Mouse (Mus musculus): ENCODE measurements around the gene March6. TPM values are rescaled to one million over a fixed set of nuclear protein-coding genes. Genes with fewer than 3 reads are reported as not detected.

Gene March6
- polyA plus RNA-seq, 1 experiment, result 46.6 TPM

DNA sequence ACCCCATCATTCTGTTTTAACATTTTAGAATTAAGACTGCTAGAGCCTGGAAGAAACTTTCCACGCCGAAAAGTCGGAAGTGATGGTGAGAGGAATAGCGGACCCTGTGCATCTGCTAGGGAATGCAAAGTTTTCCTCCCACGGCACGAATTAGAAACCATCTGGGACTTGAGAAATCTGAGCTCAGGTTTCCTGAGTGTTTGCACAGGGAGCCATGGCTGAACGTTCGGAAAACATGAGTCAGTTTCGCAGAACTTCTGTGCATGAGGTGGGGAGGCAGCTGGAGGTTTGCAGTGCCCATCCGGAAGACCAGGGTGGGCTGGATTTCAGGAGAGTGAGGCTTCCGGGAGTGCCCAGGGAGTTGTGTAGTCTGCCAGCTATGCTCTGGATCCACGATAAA, 102.3 kb downstream of the March6 start:
- Histone ChIP-seq H3K27me3 (replicated peaks; ENCODE audit: control insufficient read depth, insufficient read depth, low read length) (no peaks in the 10 kb centered on the region), H3K4me3 (ENCODE audit: insufficient read depth, low read depth, low read length) (no peak overlapping the region), H3K36me3 (ENCODE audit: control insufficient read depth, insufficient read depth, low read length) (no peaks in the 10 kb centered on the region), H3K27ac (ENCODE audit: insufficient read depth, low read depth, low read length) (no peak overlapping the region), H3K4me1 (ENCODE audit: control insufficient read depth, insufficient read depth, low read length) (peaks cover 2% of the 10 kb centered on the region; the same call in 1 of the 2 replicates)
- DNase-seq, result no peak
- TF ChIP-seq POLR2A (IDR thresholded peaks at IDR 0.05; ENCODE audit: low read depth, low read length) (no peak), CTCF (conservative IDR thresholded peaks at IDR 0.05; ENCODE audit: insufficient read depth, insufficient read length, low read depth, low read length) (no peak)
- 60% methylated on average over 12 of the region's 12 CpGs for WGBS

GRCm38 (mm10) chr15:31427390-31427789, 103.5 kb downstream of the March6 start:
- Histone ChIP-seq H3K4me1 (ENCODE audit: control insufficient read depth, insufficient read depth, low read length) (no peaks in the 10 kb centered on the region), H3K4me3 (ENCODE audit: insufficient read depth, low read depth, low read length) (no peak overlapping the region), H3K27me3 (replicated peaks; ENCODE audit: control insufficient read depth, insufficient read depth, low read length) (no peaks in the 10 kb centered on the region), H3K27ac (ENCODE audit: insufficient read depth, low read depth, low read length) (no peak overlapping the region), H3K36me3 (ENCODE audit: control insufficient read depth, insufficient read depth, low read length) (no peaks in the 10 kb centered on the region)
- no peak for DNase-seq
- no peak for TF ChIP-seq POLR2A (IDR thresholded peaks at IDR 0.05; ENCODE audit: low read depth, low read length)
- TF ChIP-seq CTCF (conservative IDR thresholded peaks at IDR 0.05; ENCODE audit: insufficient read depth, insufficient read length, low read depth, low read length), result peak; percentile 47
- 65% methylated on average over 3 of the region's 3 CpGs for WGBS

DNA sequence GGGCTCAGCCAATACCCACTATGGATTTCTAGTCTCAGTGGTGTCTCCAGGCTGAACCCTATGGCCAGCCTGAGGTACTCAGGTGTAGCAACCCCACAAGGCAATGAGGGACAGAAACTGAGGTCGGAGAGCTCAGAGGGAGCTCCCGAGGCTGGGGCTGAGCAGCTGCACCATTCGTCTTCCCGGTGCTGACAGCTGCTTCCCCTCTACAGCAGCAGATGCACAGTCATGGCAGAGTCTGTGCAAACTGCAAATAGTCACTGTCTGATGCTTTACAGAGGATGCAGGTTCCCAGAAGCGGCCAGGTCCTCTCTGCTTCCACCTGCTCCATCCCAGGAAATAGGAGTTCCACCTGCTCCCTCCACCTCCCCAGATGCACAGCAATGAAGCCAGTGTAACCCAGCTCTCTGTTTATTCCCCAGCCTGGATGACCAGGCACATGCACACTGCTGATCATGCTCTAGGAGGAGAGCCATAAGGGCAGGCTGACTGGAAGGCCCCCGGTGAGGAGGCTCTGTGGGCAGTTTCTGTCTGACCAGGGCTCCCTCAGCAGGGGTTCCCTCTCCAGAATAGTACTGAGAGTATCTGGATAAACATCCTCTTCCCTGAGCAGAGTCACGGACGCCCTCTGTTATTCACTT, 104.7 kb downstream of the March6 start:
- Histone ChIP-seq H3K4me1 (ENCODE audit: control insufficient read depth, insufficient read depth, low read length) (no peaks in the 10 kb centered on the region), H3K27ac (ENCODE audit: insufficient read depth, low read depth, low read length) (no peak overlapping the region), H3K36me3 (ENCODE audit: control insufficient read depth, insufficient read depth, low read length) (no peaks in the 10 kb centered on the region), H3K27me3 (replicated peaks; ENCODE audit: control insufficient read depth, insufficient read depth, low read length) (no peaks in the 10 kb centered on the region), H3K4me3 (ENCODE audit: insufficient read depth, low read depth, low read length) (no peak overlapping the region)
- 37% methylated on average over 8 of the region's 8 CpGs for WGBS
- TF ChIP-seq CTCF (conservative IDR thresholded peaks at IDR 0.05; ENCODE audit: insufficient read depth, insufficient read length, low read depth, low read length) (no peak), POLR2A (IDR thresholded peaks at IDR 0.05; ENCODE audit: low read depth, low read length) (no peak)
- DNase-seq, result no peak

- no peak overlapping the region for H3K27ac ChIP-seq (ENCODE audit: insufficient read depth, low read depth, low read length)
- TF ChIP-seq POLR2A (IDR thresholded peaks at IDR 0.05; ENCODE audit: low read depth, low read length) (no peak), CTCF (conservative IDR thresholded peaks at IDR 0.05; ENCODE audit: insufficient read depth, insufficient read length, low read depth, low read length) (no peak)
- no peaks in the 10 kb centered on the region for H3K4me1 ChIP-seq (ENCODE audit: control insufficient read depth, insufficient read depth, low read length)
- no peak overlapping the region for H3K4me3 ChIP-seq (ENCODE audit: insufficient read depth, low read depth, low read length)
- no peak for DNase-seq
- no peaks in the 10 kb centered on the region for H3K36me3 ChIP-seq (ENCODE audit: control insufficient read depth, insufficient read depth, low read length)
- no peaks in the 10 kb centered on the region for H3K27me3 ChIP-seq (replicated peaks; ENCODE audit: control insufficient read depth, insufficient read depth, low read length)
- WGBS, result 64% methylated on average over 7 of the region's 7 CpGs
Measured at GRCm38 (mm10) chr15:31422649-31423369, 108.0 kb downstream of the March6 start.

DNA sequence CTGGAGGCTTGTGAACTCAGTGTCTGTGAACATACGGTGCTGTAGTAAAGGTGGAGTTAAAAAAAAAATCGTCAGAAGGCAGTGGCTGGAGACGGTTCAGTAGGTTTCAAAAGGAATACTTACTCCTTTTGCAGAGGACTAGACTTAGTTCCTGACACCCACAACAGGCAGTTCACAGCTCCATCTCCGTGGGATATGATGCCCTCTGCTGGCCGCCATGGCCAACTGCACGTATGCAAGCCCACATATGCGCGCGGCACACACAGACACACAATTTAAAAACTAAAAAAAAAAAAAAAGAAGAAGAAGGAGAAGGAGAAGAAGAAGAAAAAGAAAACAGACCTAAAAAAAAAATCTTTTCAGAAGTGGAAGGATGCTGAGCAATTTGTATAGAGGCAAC, 111.8 kb downstream of the March6 start:
- Histone ChIP-seq H3K27me3 (replicated peaks; ENCODE audit: control insufficient read depth, insufficient read depth, low read length) (no peaks in the 10 kb centered on the region), H3K4me3 (ENCODE audit: insufficient read depth, low read depth, low read length) (no peak overlapping the region), H3K36me3 (ENCODE audit: control insufficient read depth, insufficient read depth, low read length) (no peaks in the 10 kb centered on the region), H3K4me1 (ENCODE audit: control insufficient read depth, insufficient read depth, low read length) (peaks cover 14% of the 10 kb centered on the region), H3K27ac (ENCODE audit: insufficient read depth, low read depth, low read length) (no peak overlapping the region)
- 43% methylated on average over 9 of the region's 9 CpGs for WGBS
- DNase-seq, result peak; percentile 63
- TF ChIP-seq POLR2A (IDR thresholded peaks at IDR 0.05; ENCODE audit: low read depth, low read length) (no peak), CTCF (conservative IDR thresholded peaks at IDR 0.05; ENCODE audit: insufficient read depth, insufficient read length, low read depth, low read length) (peak; percentile 80)

DNA sequence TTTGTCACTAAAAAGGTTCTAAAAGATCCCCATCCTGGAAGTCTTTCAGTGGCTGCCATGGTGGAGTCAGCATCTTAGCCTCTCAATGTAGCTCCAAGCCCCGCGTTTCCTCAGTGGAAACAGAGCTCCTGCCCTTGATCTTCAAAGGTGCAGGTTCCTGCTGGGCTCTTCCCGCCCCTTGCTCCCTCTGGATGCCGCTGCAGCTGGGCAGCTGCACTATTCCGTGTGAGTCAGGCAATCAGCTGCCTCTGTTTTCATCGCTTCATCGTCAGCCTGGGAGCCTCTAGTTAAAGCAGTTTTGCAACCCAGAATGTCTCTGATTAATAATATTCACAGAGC, 112.2 kb downstream of the March6 start:
- 18% methylated on average over 7 of the region's 7 CpGs for WGBS
- no peaks in the 10 kb centered on the region for H3K36me3 ChIP-seq (ENCODE audit: control insufficient read depth, insufficient read depth, low read length)
- H3K27me3 ChIP-seq (replicated peaks; ENCODE audit: control insufficient read depth, insufficient read depth, low read length), result no peaks in the 10 kb centered on the region
- no peak overlapping the region for H3K4me3 ChIP-seq (ENCODE audit: insufficient read depth, low read depth, low read length)
- no peak overlapping the region for H3K27ac ChIP-seq (ENCODE audit: insufficient read depth, low read depth, low read length)
- no peak for DNase-seq
- peaks cover 18% of the 10 kb centered on the region for H3K4me1 ChIP-seq (ENCODE audit: control insufficient read depth, insufficient read depth, low read length)
- no peak for TF ChIP-seq POLR2A (IDR thresholded peaks at IDR 0.05; ENCODE audit: low read depth, low read length)
- TF ChIP-seq CTCF (conservative IDR thresholded peaks at IDR 0.05; ENCODE audit: insufficient read depth, insufficient read length, low read depth, low read length), result no peak

Data from kidney, adult 2 months (tissue).